Comparison of ENCODE assay signal across 13 mouse cellular contexts in the genomic region with DNA sequence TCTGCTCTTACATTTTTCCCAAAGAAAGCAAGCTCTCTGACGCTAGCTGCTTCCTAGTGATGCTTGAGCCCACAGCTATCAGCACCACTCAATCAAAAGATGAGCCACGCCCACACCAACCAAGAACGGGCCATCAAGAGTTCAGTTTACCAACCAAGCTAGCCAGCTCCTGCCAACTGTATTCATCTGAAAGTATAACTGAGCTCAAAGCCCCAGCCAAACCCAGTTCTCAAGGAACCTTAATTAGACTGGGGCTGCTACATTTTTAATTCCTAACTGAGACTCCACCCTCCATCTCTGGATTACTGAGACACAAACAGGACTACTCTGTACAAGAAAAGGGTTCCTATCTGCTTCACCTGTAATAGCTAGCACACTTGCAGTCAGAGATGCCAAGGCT. TPM values are rescaled to one million over a fixed set of nuclear protein-coding genes. Genes with fewer than 3 reads are reported as not detected.
A peak's percentile ranks its signal among the peaks of the same experiment; 100 is the strongest.
DNase-seq lines count a peak whose midpoint lies in the region; ATAC-seq and TF ChIP-seq lines count a peak whose summit lies in the region.
"Had no signal": no experiment of that assay in that cellular context is flagged by ENCODE, and none has a peak within 500 bp of the region (broad histone marks: within the 10 kb centered on the region; RNA-seq: fewer than 3 reads in every experiment).

No protein-coding gene starts in this region.

- TF ChIP-seq CTCF in hindbrain, postnatal 0 days (IDR thresholded peaks at IDR 0.05; ENCODE audit: low read depth) = no peak

- H3K4me2 ChIP-seq in hindbrain, postnatal 0 days (ENCODE audit: low read depth, low read length) = no peak overlapping the region
- no peak overlapping the region for H3K4me2 ChIP-seq in hindbrain, embryonic 16.5 days (ENCODE audit: low read length)
- H3K4me2 ChIP-seq in embryonic facial prominence, embryonic 11.5 days (ENCODE audit: low read depth, low read length) = no peak overlapping the region
- H3K4me2 ChIP-seq in intestine, embryonic 16.5 days (ENCODE audit: low read depth, low read length) = peak overlapping the region; percentile 4; the same call in 1 of the 2 replicates
- peak overlapping the region; percentile 20; the same call in 1 of the 2 replicates for H3K4me2 ChIP-seq in liver, embryonic 13.5 days

- DNase-seq in hindbrain, postnatal 0 days (ENCODE audit: low spot score) = no peak
- no peak for DNase-seq in embryonic facial prominence, embryonic 11.5 days (ENCODE audit: low spot score)
- no peak for DNase-seq in liver, embryonic 13.5 days
- no peak for DNase-seq in left cerebral cortex, postnatal 36 days (ENCODE audit: low spot score in 2 of 2)
- no peak for DNase-seq in right cerebral cortex, postnatal 14 days
- no peak for DNase-seq in cerebellum, adult 11 months
- DNase-seq: heart, adult 18-20 months; thymus, postnatal 36 days had no signal

- H3K27ac ChIP-seq in hindbrain, postnatal 0 days = peak overlapping the region; percentile 26; the same call in 1 of the 2 replicates
- no peak overlapping the region for H3K27ac ChIP-seq in hindbrain, embryonic 16.5 days (ENCODE audit: low read depth, low read length)
- 0 out of 2 replicates have a peak overlapping the region, but pooled peaks have one; percentile 3 for H3K27ac ChIP-seq in embryonic facial prominence, embryonic 11.5 days (replicated peaks; ENCODE audit: low read depth, low read length)
- peak overlapping the region; percentile 62 for H3K27ac ChIP-seq in intestine, embryonic 16.5 days (ENCODE audit: low read length)
- H3K27ac ChIP-seq in liver, embryonic 13.5 days = peak overlapping the region; percentile 62
- H3K27ac ChIP-seq: left cerebral cortex, adult 2 months had no signal

- no peaks in the 10 kb centered on the region for H3K36me3 ChIP-seq in hindbrain, postnatal 0 days (ENCODE audit: insufficient read depth, low read length)
- no peaks in the 10 kb centered on the region for H3K36me3 ChIP-seq in hindbrain, embryonic 16.5 days (ENCODE audit: control insufficient read depth, insufficient read depth, low read length)
- no peaks in the 10 kb centered on the region for H3K36me3 ChIP-seq in embryonic facial prominence, embryonic 11.5 days (replicated peaks; ENCODE audit: control insufficient read depth, insufficient read depth, low read depth, low read length)
- no peaks in the 10 kb centered on the region for H3K36me3 ChIP-seq in intestine, embryonic 16.5 days (ENCODE audit: control insufficient read depth, insufficient read depth, low read length)
- H3K36me3 ChIP-seq in liver, embryonic 13.5 days = peaks cover 5% of the 10 kb centered on the region; the same call in 1 of the 2 replicates

- 72% methylated on average over 3 of the region's 3 CpGs for WGBS in hindbrain, postnatal 0 days
- 76% methylated on average over 3 of the region's 3 CpGs for WGBS in hindbrain, embryonic 16.5 days
- 71% methylated on average over 3 of the region's 3 CpGs for WGBS in embryonic facial prominence, embryonic 11.5 days
- 54% methylated on average over 3 of the region's 3 CpGs for WGBS in intestine, embryonic 16.5 days
- 13% methylated on average over 3 of the region's 3 CpGs for WGBS in liver, embryonic 13.5 days (ENCODE audit: insufficient replicate concordance)

- H3K4me1 ChIP-seq in hindbrain, postnatal 0 days (ENCODE audit: insufficient read depth, low read length) = peaks cover 8% of the 10 kb centered on the region; the same call in 1 of the 2 replicates
- no peaks in the 10 kb centered on the region; the same call in 1 of the 2 replicates for H3K4me1 ChIP-seq in hindbrain, embryonic 16.5 days (ENCODE audit: control insufficient read depth, insufficient read depth, low read depth, low read length)
- peaks cover 2% of the 10 kb centered on the region; the same call in 1 of the 2 replicates for H3K4me1 ChIP-seq in embryonic facial prominence, embryonic 11.5 days (ENCODE audit: control insufficient read depth, insufficient read depth, low read length)
- peaks cover 32% of the 10 kb centered on the region for H3K4me1 ChIP-seq in intestine, embryonic 16.5 days (ENCODE audit: control insufficient read depth, insufficient read depth, low read length)
- H3K4me1 ChIP-seq in liver, embryonic 13.5 days (replicated peaks) = peaks cover 61% of the 10 kb centered on the region

- H3K4me3 ChIP-seq in hindbrain, postnatal 0 days (ENCODE audit: low read length) = no peak overlapping the region
- H3K4me3 ChIP-seq in hindbrain, embryonic 16.5 days (ENCODE audit: low read length) = no peak overlapping the region
- no peak overlapping the region for H3K4me3 ChIP-seq in embryonic facial prominence, embryonic 11.5 days (ENCODE audit: low read depth, low read length)
- no peak overlapping the region for H3K4me3 ChIP-seq in intestine, embryonic 16.5 days (ENCODE audit: low read length)
- H3K4me3 ChIP-seq in liver, embryonic 13.5 days (replicated peaks) = no peak overlapping the region
- H3K4me3 ChIP-seq: erythroblast, embryonic 14.5 days; left cerebral cortex, adult 2 months; myocyte had no signal

- intact Hi-C loops in left cerebral cortex, postnatal 36 days (cut with DNase I) = no loop called here

- no peak for ATAC-seq in hindbrain, postnatal 0 days
- ATAC-seq in hindbrain, embryonic 16.5 days = no peak
- no peak for ATAC-seq in embryonic facial prominence, embryonic 11.5 days (replicated peaks; ENCODE audit: insufficient number of reproducible peaks, low FRiP score, low TSS enrichment, low read depth)
- no peak for ATAC-seq in intestine, embryonic 16.5 days
- no peak; the same call in 1 of the 2 replicates for ATAC-seq in liver, embryonic 13.5 days (ENCODE audit: low read depth)

- no peaks in the 10 kb centered on the region for H3K27me3 ChIP-seq in hindbrain, postnatal 0 days (ENCODE audit: insufficient read depth, low read length)
- no peaks in the 10 kb centered on the region for H3K27me3 ChIP-seq in hindbrain, embryonic 16.5 days (replicated peaks; ENCODE audit: control insufficient read depth, insufficient read depth, low read length)
- no peaks in the 10 kb centered on the region for H3K27me3 ChIP-seq in embryonic facial prominence, embryonic 11.5 days (ENCODE audit: control insufficient read depth, insufficient read depth, low read length)
- H3K27me3 ChIP-seq in intestine, embryonic 16.5 days (replicated peaks; ENCODE audit: control insufficient read depth, insufficient read depth, low read length) = no peaks in the 10 kb centered on the region
- no peaks in the 10 kb centered on the region for H3K27me3 ChIP-seq in liver, embryonic 13.5 days

- H3K9me3 ChIP-seq in hindbrain, postnatal 0 days (ENCODE audit: low read length) = no peaks in the 10 kb centered on the region
- H3K9me3 ChIP-seq in hindbrain, embryonic 16.5 days (ENCODE audit: control insufficient read depth, low read length) = no peaks in the 10 kb centered on the region
- H3K9me3 ChIP-seq in embryonic facial prominence, embryonic 11.5 days (replicated peaks; ENCODE audit: control insufficient read depth, low read length) = no peaks in the 10 kb centered on the region
- H3K9me3 ChIP-seq in intestine, embryonic 16.5 days (ENCODE audit: control insufficient read depth, low read length) = no peaks in the 10 kb centered on the region
- no peaks in the 10 kb centered on the region for H3K9me3 ChIP-seq in liver, embryonic 13.5 days (replicated peaks)

- H3K9ac ChIP-seq in hindbrain, postnatal 0 days (replicated peaks; ENCODE audit: low read length) = no peak overlapping the region
- no peak overlapping the region for H3K9ac ChIP-seq in hindbrain, embryonic 16.5 days (ENCODE audit: low read depth, low read length)
- H3K9ac ChIP-seq in embryonic facial prominence, embryonic 11.5 days (replicated peaks; ENCODE audit: low read length) = no peak overlapping the region
- no peak overlapping the region for H3K9ac ChIP-seq in intestine, embryonic 16.5 days (ENCODE audit: low read depth, low read length)
- peak overlapping the region; percentile 17; the same call in 1 of the 2 replicates for H3K9ac ChIP-seq in liver, embryonic 13.5 days

RNA-seq across cellular contexts. Expression of a gene that starts 18.1 kb away (rescaled TPM):
- total RNA-seq in hindbrain, postnatal 0 days (2014; rRNA removed) = 69.4 and 85.3 TPM in 2 replicates
- 60.6 and 64.4 TPM in 2 replicates for polyA plus RNA-seq in hindbrain, postnatal 0 days (2015; fragmentation: Nextera tagmentation; extraction: Ambion mirVana)
- polyA plus RNA-seq in hindbrain, embryonic 16.5 days (2015; fragmentation: Nextera tagmentation; extraction: Ambion mirVana) = 43.7 and 57.7 TPM in 2 replicates
- 91.6 and 106 TPM in 2 replicates for polyA plus RNA-seq in embryonic facial prominence, embryonic 11.5 days (2014; fragmentation: Nextera tagmentation; extraction: Ambion mirVana)
- 38.9 and 43.3 TPM in 2 replicates for polyA plus RNA-seq in intestine, embryonic 16.5 days (2015; fragmentation: Nextera tagmentation; extraction: Ambion mirVana)
- 1.6 and 2.0 TPM in 2 replicates for polyA plus RNA-seq in liver, embryonic 13.5 days (2015; fragmentation: Nextera tagmentation; extraction: Ambion mirVana)
- 10 to 100 TPM; 73.0 to 76.2 TPM for total RNA-seq in left cerebral cortex, postnatal 36 days (2021)

RNA-seq across cellular contexts. Expression of a gene that starts 20.1 kb away (rescaled TPM):
- total RNA-seq in hindbrain, postnatal 0 days (2014; rRNA removed) = 17.1 and 19.1 TPM in 2 replicates
- polyA plus RNA-seq in hindbrain, postnatal 0 days (2015; fragmentation: Nextera tagmentation; extraction: Ambion mirVana) = 462 and 467 TPM in 2 replicates
- polyA plus RNA-seq in hindbrain, embryonic 16.5 days (2015; fragmentation: Nextera tagmentation; extraction: Ambion mirVana) = 342 and 378 TPM in 2 replicates
- polyA plus RNA-seq in embryonic facial prominence, embryonic 11.5 days (2014; fragmentation: Nextera tagmentation; extraction: Ambion mirVana) = 492 and 522 TPM in 2 replicates
- 658 and 660 TPM in 2 replicates for polyA plus RNA-seq in intestine, embryonic 16.5 days (2015; fragmentation: Nextera tagmentation; extraction: Ambion mirVana)
- 403 and 435 TPM in 2 replicates for polyA plus RNA-seq in liver, embryonic 13.5 days (2015; fragmentation: Nextera tagmentation; extraction: Ambion mirVana)
- 100 to 1,000 TPM; 196 to 197 TPM for total RNA-seq in left cerebral cortex, postnatal 36 days (2021)

RNA-seq across cellular contexts. Expression of a gene that starts 35.5 kb away (rescaled TPM):
- total RNA-seq in hindbrain, postnatal 0 days (2014; rRNA removed) = 2.0 and 4.3 TPM in 2 replicates
- polyA plus RNA-seq in hindbrain, postnatal 0 days (2015; fragmentation: Nextera tagmentation; extraction: Ambion mirVana) = 0.74 and 0.96 TPM in 2 replicates
- 0.64 and 0.66 TPM in 2 replicates for polyA plus RNA-seq in hindbrain, embryonic 16.5 days (2015; fragmentation: Nextera tagmentation; extraction: Ambion mirVana)
- polyA plus RNA-seq in embryonic facial prominence, embryonic 11.5 days (2014; fragmentation: Nextera tagmentation; extraction: Ambion mirVana) = 0.49 and 0.56 TPM in 2 replicates
- polyA plus RNA-seq in intestine, embryonic 16.5 days (2015; fragmentation: Nextera tagmentation; extraction: Ambion mirVana) = 0.05 TPM in 1 of 2 replicates, not detected in the other
- not detected in 2 replicates for polyA plus RNA-seq in liver, embryonic 13.5 days (2015; fragmentation: Nextera tagmentation; extraction: Ambion mirVana)
- 1 to 10 TPM; 6.6 to 8.5 TPM for total RNA-seq in left cerebral cortex, postnatal 36 days (2021)
- total RNA-seq: heart, adult 18-20 months had no signal
- polyA plus RNA-seq: erythroblast, embryonic 14.5 days had no signal

Comparison
In these comparisons a context has a peak if more than half of its experiments do, and no peak if none do; other contexts are left out.
1. H3K4me2 ChIP-seq: peak in intestine, embryonic 16.5 days (single experiment) and liver, embryonic 13.5 days (single experiment); none in hindbrain, postnatal 0 days (single experiment), hindbrain, embryonic 16.5 days (single experiment) and embryonic facial prominence, embryonic 11.5 days (single experiment).
2. RNA of a gene that starts 18.1 kb away (polyA plus RNA-seq): 91.6 to 106 TPM in embryonic facial prominence, embryonic 11.5 days, 60.6 to 64.4 TPM in hindbrain, postnatal 0 days, 43.7 to 57.7 TPM in hindbrain, embryonic 16.5 days and 38.9 to 43.3 TPM in intestine, embryonic 16.5 days; 1.6 to 2.0 TPM in liver, embryonic 13.5 days; every median in the first group is over 10 times any median in the second.